Mouse (Mus musculus): Measurements from ENCODE around the gene Olfr63. TPM values are rescaled to one million over a fixed set of nuclear protein-coding genes. Genes with fewer than 3 reads are reported as not detected.

Gene Olfr63
- total and polyA plus RNA-seq, 2 experiments = not detected

Other genes with a start within 250 kb of the Olfr63 start
- gene Zfp763, start 231.3 kb upstream of the Olfr63 start, total RNA-seq (2014; rRNA removed) = 3.0 and 3.9 TPM in 2 replicates
- gene Zfp763, start 231.3 kb upstream of the Olfr63 start, polyA plus RNA-seq (2012; rRNA removed) = 0.21 and 0.23 TPM in 2 replicates
- not detected in 2 replicates for gene 4921501E09Rik, start 196.6 kb upstream of the Olfr63 start, total RNA-seq (2014; rRNA removed)
- gene 4921501E09Rik, start 196.6 kb upstream of the Olfr63 start, polyA plus RNA-seq (2012; rRNA removed) = not detected in 2 replicates
- gene Zfp563, start 175.4 kb upstream of the Olfr63 start, total RNA-seq (2014; rRNA removed) = 3.9 and 5.1 TPM in 2 replicates
- gene Zfp563, start 175.4 kb upstream of the Olfr63 start, polyA plus RNA-seq (2012; rRNA removed) = 0.65 and 0.91 TPM in 2 replicates
- gene Morc2b, start 125.0 kb upstream of the Olfr63 start, total RNA-seq (2014; rRNA removed) = not detected in 2 replicates
- not detected in 2 replicates for gene Morc2b, start 125.0 kb upstream of the Olfr63 start, polyA plus RNA-seq (2012; rRNA removed)
- gene Olfr55, start 96.2 kb upstream of the Olfr63 start, total RNA-seq (2014; rRNA removed) = not detected in 2 replicates
- gene Olfr55, start 96.2 kb upstream of the Olfr63 start, polyA plus RNA-seq (2012; rRNA removed) = not detected in 2 replicates
- not detected in 2 replicates for gene Olfr239, start 73.4 kb upstream of the Olfr63 start, total RNA-seq (2014; rRNA removed)
- gene Olfr239, start 73.4 kb upstream of the Olfr63 start, polyA plus RNA-seq (2012; rRNA removed) = not detected in 2 replicates
- gene Olfr1564, start 43.0 kb upstream of the Olfr63 start, total RNA-seq (2014; rRNA removed) = 0.07 TPM in 1 of 2 replicates, not detected in the other
- not detected in 2 replicates for gene Olfr1564, start 43.0 kb upstream of the Olfr63 start, polyA plus RNA-seq (2012; rRNA removed)
- gene Zfp955a, start 9.5 kb upstream of the Olfr63 start, total RNA-seq (2014; rRNA removed) = 7.9 and 8.7 TPM in 2 replicates
- 0.82 and 0.88 TPM in 2 replicates for gene Zfp955a, start 9.5 kb upstream of the Olfr63 start, polyA plus RNA-seq (2012; rRNA removed)
- gene Zfp955b, start 24.9 kb downstream of the Olfr63 start, total RNA-seq (2014; rRNA removed) = 4.4 and 5.3 TPM in 2 replicates
- gene Zfp955b, start 24.9 kb downstream of the Olfr63 start, polyA plus RNA-seq (2012; rRNA removed) = 0.70 and 0.78 TPM in 2 replicates
- 2.9 and 3.3 TPM in 2 replicates for gene Zfp81, start 94.2 kb downstream of the Olfr63 start, total RNA-seq (2014; rRNA removed)
- 0.27 and 0.43 TPM in 2 replicates for gene Zfp81, start 94.2 kb downstream of the Olfr63 start, polyA plus RNA-seq (2012; rRNA removed)
- 4.2 and 6.0 TPM in 2 replicates for gene Zfp101, start 130.0 kb downstream of the Olfr63 start, total RNA-seq (2014; rRNA removed)
- 0.68 and 0.73 TPM in 2 replicates for gene Zfp101, start 130.0 kb downstream of the Olfr63 start, polyA plus RNA-seq (2012; rRNA removed)
- not detected in 2 replicates for gene Actl9, start 168.2 kb downstream of the Olfr63 start, total RNA-seq (2014; rRNA removed)
- gene Actl9, start 168.2 kb downstream of the Olfr63 start, polyA plus RNA-seq (2012; rRNA removed) = 0.16 TPM in 1 of 2 replicates, not detected in the other

Data from liver, adult 2 months (tissue).